Mouse (Mus musculus) kidney, adult 2 months (tissue): ENCODE results near the gene Tesc. TPM values are rescaled to one million over a fixed set of nuclear protein-coding genes. Genes with fewer than 3 reads are reported as not detected.

Experiments
- DNase-seq: peaks from one replicate; pipeline ENCODE4 v3.0.0; 2021
- H3K27ac ChIP-seq: fragments of 200-500 bp; 2 replicates; pipeline ENCODE4 v1.5.1; 2012; ENCODE audit warnings: low read depth, low read length, control low read depth, inconsistent platforms; ENCODE audit not compliant: insufficient read depth
- H3K27me3 ChIP-seq: fragments of 200-500 bp; replicated peaks from 2 replicates; pipeline ENCODE4 v1.6.1; 2012; ENCODE audit warnings: mild to moderate bottlenecking, moderate library complexity, low read length, inconsistent platforms; ENCODE audit not compliant: control insufficient read depth, insufficient read depth
- H3K36me3 ChIP-seq: fragments of 200-500 bp; 2 replicates; pipeline ENCODE4 v1.6.1; 2012; ENCODE audit warnings: mild to moderate bottlenecking, moderate library complexity, low read length, inconsistent platforms; ENCODE audit not compliant: control insufficient read depth, insufficient read depth
- H3K4me1 ChIP-seq: fragments of 200-500 bp; 2 replicates; pipeline ENCODE4 v1.6.1; 2011; ENCODE audit warnings: low read length; ENCODE audit not compliant: control insufficient read depth, insufficient read depth
- H3K4me3 ChIP-seq: fragments of 200-500 bp; 2 replicates; pipeline ENCODE4 v1.5.1; 2011; ENCODE audit warnings: mild to moderate bottlenecking, low read depth, low read length, control low read depth; ENCODE audit not compliant: insufficient read depth
- CTCF ChIP-seq: fragments of 200-500 bp; conservative IDR thresholded peaks from 2 replicates; pipeline ENCODE4 v1.5.1; 2011; ENCODE audit warnings: low read depth, mild to moderate bottlenecking, control low read depth, low read length, moderate library complexity, mixed read lengths; ENCODE audit not compliant: insufficient read depth, insufficient read length
- POLR2A ChIP-seq: fragments of 200-500 bp; IDR thresholded peaks from one replicate; pipeline ENCODE4 v1.6.1; 2011; ENCODE audit warnings: low read depth, low read length, control low read depth
- WGBS: fragments of 180-500 bp; shearing (Covaris S2); methylation state at CpG from one replicate; pipeline ENCODE4 v1.1.7; 2018; 5-methylcytosine and 5-hydroxymethylcytosine counted together
- polyA plus RNA-seq: library from polyadenylated mRNA; depleted of rRNA; stranded (reverse); fragments of >200 nt; gene quantifications from 2 replicates; pipeline ENCODE4 v1.2.3, GENCODE M21; 2012; rRNA removed

Tesc gene
- polyA plus RNA-seq, 1 experiment, result 33.3 TPM

DNA sequence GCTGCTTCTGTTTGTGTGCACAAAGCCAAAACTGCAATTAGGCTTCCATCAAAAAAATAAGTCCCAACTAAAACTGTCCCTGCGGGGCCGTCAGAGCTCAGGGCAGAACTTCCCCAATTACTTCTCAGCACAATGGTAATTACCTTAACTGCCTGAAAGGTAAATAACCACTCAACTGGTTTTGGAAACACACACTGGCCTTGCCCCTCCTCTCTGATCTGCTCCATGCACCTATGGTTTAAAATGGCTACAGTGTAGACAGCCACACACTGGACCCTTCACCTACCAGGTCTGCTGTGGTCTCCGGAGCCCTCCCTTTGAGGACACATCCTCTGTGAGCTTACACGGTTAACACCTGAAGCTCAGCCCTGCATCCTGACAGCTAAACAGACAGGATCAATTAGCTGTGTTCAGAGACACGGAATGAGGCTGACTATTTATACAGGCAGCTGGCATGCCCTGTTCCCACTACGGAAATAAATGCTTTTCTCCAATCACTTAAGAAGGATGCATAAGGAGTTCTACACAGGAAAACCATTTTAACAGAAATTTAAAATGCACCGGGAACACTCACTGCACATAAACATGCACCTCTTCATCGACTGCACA lies 72.4 kb downstream of the Tesc start:
- H3K4me1 ChIP-seq, result no peaks in the 10 kb centered on the region
- H3K27me3 ChIP-seq, result no peaks in the 10 kb centered on the region
- H3K27ac ChIP-seq, result no peak overlapping the region
- H3K36me3 ChIP-seq, result no peaks in the 10 kb centered on the region
- H3K4me3 ChIP-seq, result no peak overlapping the region
- TF ChIP-seq CTCF (no peak), POLR2A (no peak)
- no peak for DNase-seq
- 73% methylated on average over 8 of the region's 8 CpGs for WGBS

DNA sequence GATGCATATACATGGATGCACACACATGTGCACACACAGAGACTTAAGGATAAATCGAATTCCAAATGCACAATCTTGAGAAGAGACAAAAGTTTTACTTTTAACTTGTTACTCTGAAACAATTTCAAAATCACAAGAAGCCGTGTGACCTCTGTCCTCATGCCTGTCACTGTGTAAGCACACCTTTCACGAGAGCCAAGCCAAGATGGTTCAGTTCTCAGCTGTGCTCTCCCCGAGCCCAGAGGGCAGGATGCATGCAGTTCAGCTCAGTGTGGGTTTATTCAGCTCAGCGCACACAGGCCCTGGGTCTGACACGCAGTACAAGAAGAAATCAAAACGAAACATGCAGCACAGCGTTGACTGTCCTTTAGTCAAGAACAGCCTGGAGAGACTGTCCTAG lies 78.0 kb downstream of the Tesc start:
- H3K4me1 ChIP-seq, result no peaks in the 10 kb centered on the region
- no peaks in the 10 kb centered on the region for H3K36me3 ChIP-seq
- 65% methylated on average over 8 of the region's 8 CpGs for WGBS
- no peaks in the 10 kb centered on the region for H3K27me3 ChIP-seq
- H3K27ac ChIP-seq, result no peak overlapping the region
- no peak overlapping the region for H3K4me3 ChIP-seq
- TF ChIP-seq POLR2A (no peak), CTCF (no peak)
- DNase-seq, result peak; percentile 53

DNA sequence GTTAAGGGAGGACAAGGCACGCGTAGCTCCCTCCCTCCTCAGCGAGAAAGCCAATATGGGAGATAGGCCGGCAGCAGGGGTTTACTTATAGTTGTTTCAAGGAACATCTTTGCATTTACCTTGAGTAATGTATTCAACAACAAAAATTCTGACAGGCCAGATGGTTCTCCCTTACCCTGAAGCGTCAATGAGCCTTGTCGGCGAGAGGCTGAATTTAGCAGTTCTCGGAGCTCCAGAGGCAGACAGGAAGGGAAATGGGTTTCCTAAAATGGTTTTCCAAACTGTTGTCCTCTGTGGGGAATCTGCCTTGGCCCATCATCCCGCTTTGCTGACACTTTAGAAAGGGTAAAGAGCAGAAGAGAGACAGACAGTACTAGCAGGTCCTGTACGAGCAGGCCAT lies 79.1 kb downstream of the Tesc start:
- Histone ChIP-seq H3K27ac (no peak overlapping the region), H3K4me3 (no peak overlapping the region), H3K27me3 (no peaks in the 10 kb centered on the region), H3K36me3 (no peaks in the 10 kb centered on the region), H3K4me1 (no peaks in the 10 kb centered on the region)
- TF ChIP-seq CTCF, result no peak
- TF ChIP-seq POLR2A, result no peak
- WGBS, result 94% methylated on average over 10 of the region's 10 CpGs
- no peak for DNase-seq

DNA sequence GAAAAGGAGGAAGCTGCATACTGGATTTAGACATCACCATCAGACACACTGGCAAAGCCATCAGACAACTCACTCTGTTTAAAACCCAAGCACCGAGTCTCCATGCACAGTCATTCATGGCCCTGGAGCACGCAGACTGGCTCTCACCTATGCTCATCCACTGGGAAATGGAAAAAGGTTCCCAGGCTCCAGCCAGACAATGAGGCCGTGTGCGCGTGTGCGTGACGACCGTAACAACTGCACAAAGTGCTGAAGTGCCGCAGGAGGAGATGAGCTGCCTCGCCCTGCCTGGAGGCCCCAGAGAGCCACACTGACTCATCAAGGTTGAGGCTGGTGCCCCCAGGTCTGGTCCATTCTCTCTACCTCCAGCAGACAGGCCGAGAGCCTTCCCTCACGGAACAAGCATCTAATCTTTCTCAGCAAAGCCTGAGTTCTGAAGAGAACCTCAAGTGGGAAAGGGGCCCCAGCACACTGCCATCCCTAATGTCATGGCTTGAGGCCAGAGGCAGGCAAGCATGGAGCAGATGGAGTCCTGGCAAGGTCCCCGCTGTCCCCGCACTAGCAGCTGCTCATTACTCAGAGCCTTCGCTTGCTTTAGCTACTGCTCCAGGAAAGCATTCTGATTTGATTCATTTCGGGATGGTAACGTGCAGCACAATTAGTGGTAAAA lies 80.7 kb downstream of the Tesc start:
- no peaks in the 10 kb centered on the region for H3K4me1 ChIP-seq
- no peak for TF ChIP-seq POLR2A
- TF ChIP-seq CTCF, result no peak
- no peak overlapping the region for H3K27ac ChIP-seq
- no peaks in the 10 kb centered on the region for H3K36me3 ChIP-seq
- DNase-seq, result no peak
- WGBS, result 80% methylated on average over 17 of the region's 17 CpGs
- H3K4me3 ChIP-seq, result no peak overlapping the region
- no peaks in the 10 kb centered on the region for H3K27me3 ChIP-seq

DNA sequence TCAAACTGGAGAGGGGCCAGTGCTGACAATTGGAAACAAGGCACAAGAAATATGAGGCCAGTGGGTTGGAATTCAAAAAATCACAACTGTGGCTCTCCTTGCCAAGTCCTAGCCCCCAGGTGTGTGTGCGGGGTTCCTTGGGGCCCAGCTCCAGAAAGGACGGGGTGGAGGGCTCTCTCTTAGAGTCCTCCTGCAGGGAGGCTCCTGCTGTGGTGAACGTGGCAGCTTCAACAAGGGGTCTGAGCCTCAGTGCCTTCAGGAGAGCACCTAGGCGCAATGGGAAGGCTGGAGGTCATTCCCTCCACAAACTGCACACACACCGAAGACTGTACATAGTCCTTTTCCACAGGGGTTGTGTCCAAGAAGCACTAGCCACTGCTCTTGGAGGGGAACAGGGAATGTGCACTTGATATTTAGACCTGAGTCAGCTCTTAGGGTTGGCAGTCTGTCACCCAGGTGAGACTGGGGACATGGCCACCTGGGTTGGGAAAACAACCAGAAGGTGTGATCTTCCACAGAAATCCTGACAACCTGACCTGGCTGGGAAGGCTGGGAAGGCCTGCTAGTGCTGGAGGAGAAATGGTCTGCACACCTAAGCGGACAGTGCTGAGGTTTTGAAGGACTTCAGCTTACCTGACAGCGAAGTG lies 81.4 kb downstream of the Tesc start:
- no peak for TF ChIP-seq POLR2A
- 92% methylated on average over 7 of the region's 7 CpGs for WGBS
- H3K36me3 ChIP-seq, result no peaks in the 10 kb centered on the region

More for the DNA sequence above, 81.4 kb downstream of the Tesc start:
- Histone ChIP-seq H3K27ac (no peak overlapping the region), H3K4me1 (no peaks in the 10 kb centered on the region), H3K27me3 (no peaks in the 10 kb centered on the region), H3K4me3 (no peak overlapping the region)
- no peak for DNase-seq

Other genes starting within 250 kb of the Tesc start
- gene Nos1, start 246.7 kb upstream of the Tesc start, polyA plus RNA-seq, result 0.60 and 0.67 TPM in 2 replicates
- 67.4 and 75.6 TPM in 2 replicates for gene Fbxo21, start 51.0 kb upstream of the Tesc start, polyA plus RNA-seq
- gene Fbxw8, start 127.7 kb downstream of the Tesc start, polyA plus RNA-seq, result 60.8 and 64.8 TPM in 2 replicates
- gene Hrk, start 136.9 kb downstream of the Tesc start, polyA plus RNA-seq, result 0.01 and 0.02 TPM in 2 replicates
- gene Rnft2, start 217.4 kb downstream of the Tesc start, polyA plus RNA-seq, result 1.8 and 2.9 TPM in 2 replicates
- 10.0 and 11.0 TPM in 2 replicates for gene 2410131K14Rik, start 217.5 kb downstream of the Tesc start, polyA plus RNA-seq